Mouse (Mus musculus) hindbrain, embryonic 13.5 days (tissue): Measurements from ENCODE around the gene Knop1. TPM values are rescaled to one million over a fixed set of nuclear protein-coding genes. Genes with fewer than 3 reads are reported as not detected.

ENCODE experiments used
- ATAC-seq: fragments of 200-750 bp; cut with Nextera tagmentation; 2 replicates; pipeline ENCODE4 v1.8.0; 2017; ENCODE audit warnings: moderate TSS enrichment; ENCODE audit not compliant: low FRiP score
- H3K27ac ChIP-seq: fragments of 300-500 bp; sonication (generic); 2 replicates; pipeline ENCODE4 v1.5.1; 2015; ENCODE audit warnings: inconsistent platforms, mild to moderate bottlenecking, moderate library complexity
- H3K27me3 ChIP-seq: fragments of 300-500 bp; sonication (generic); 2 replicates; pipeline ENCODE4 v1.6.1; 2015; ENCODE audit warnings: mild to moderate bottlenecking, inconsistent platforms
- H3K36me3 ChIP-seq: fragments of 300-500 bp; sonication (generic); 2 replicates; pipeline ENCODE4 v1.6.1; 2015; ENCODE audit warnings: mild to moderate bottlenecking, inconsistent platforms
- H3K4me1 ChIP-seq: fragments of 300-500 bp; sonication (generic); replicated peaks from 2 replicates; pipeline ENCODE4 v1.6.1; 2015; ENCODE audit warnings: inconsistent platforms
- H3K4me2 ChIP-seq: fragments of 300-500 bp; sonication (generic); 2 replicates; pipeline ENCODE4 v1.6.1; 2015; ENCODE audit warnings: inconsistent platforms, mild to moderate bottlenecking, moderate library complexity
- H3K4me3 ChIP-seq: fragments of 300-500 bp; sonication (generic); 2 replicates; pipeline ENCODE4 v1.5.1; 2015; ENCODE audit warnings: mild to moderate bottlenecking, inconsistent platforms
- H3K9ac ChIP-seq: fragments of 300-500 bp; sonication (generic); 2 replicates; pipeline ENCODE4 v1.6.1; 2015; ENCODE audit warnings: mild to moderate bottlenecking, inconsistent platforms
- H3K9me3 ChIP-seq: fragments of 300-500 bp; sonication (generic); 2 replicates; pipeline ENCODE4 v1.6.1; 2016; ENCODE audit warnings: inconsistent platforms
- WGBS: fragments of 180-500 bp; shearing (Covaris S2); methylation state at CpG from one replicate; pipeline ENCODE4 v1.1.7; 2015; 5-methylcytosine and 5-hydroxymethylcytosine counted together
- polyA plus RNA-seq: library from polyadenylated mRNA; unstranded; fragments of >200 nt; fragmentation: Nextera tagmentation; extraction: Ambion mirVana; gene quantifications from 2 replicates; pipeline ENCODE4 v1.2.1, GENCODE M21; 2015

Gene Knop1
- polyA plus RNA-seq, 1 experiment from 2014 or later = 102 TPM

- no peak overlapping the region for H3K27ac ChIP-seq
- ATAC-seq = no peak
- no peak overlapping the region for H3K4me3 ChIP-seq
- peaks cover 12% of the 10 kb centered on the region for H3K4me1 ChIP-seq
- no peak overlapping the region for H3K4me2 ChIP-seq
- no peaks in the 10 kb centered on the region for H3K27me3 ChIP-seq
- H3K9me3 ChIP-seq = no peaks in the 10 kb centered on the region
- no peak overlapping the region for H3K9ac ChIP-seq
- WGBS = 83% methylated on average over 12 of the region's 12 CpGs
- H3K36me3 ChIP-seq = peaks cover 74% of the 10 kb centered on the region
Measured at GRCm38 (mm10) chr7:118811407-118812106, 44.5 kb downstream of the Knop1 start.

- peaks cover 69% of the 10 kb centered on the region for H3K36me3 ChIP-seq
- H3K4me1 ChIP-seq = peaks cover 14% of the 10 kb centered on the region
- H3K4me2 ChIP-seq = no peak overlapping the region
- no peak overlapping the region for H3K9ac ChIP-seq
- no peaks in the 10 kb centered on the region for H3K27me3 ChIP-seq
- no peaks in the 10 kb centered on the region for H3K9me3 ChIP-seq
- no peak for ATAC-seq
- 78% methylated on average over 8 of the region's 8 CpGs for WGBS
- H3K27ac ChIP-seq = no peak overlapping the region
- H3K4me3 ChIP-seq = no peak overlapping the region
Measured at GRCm38 (mm10) chr7:118807899-118808298, 48.2 kb downstream of the Knop1 start.

GRCm38 (mm10) chr7:118806631-118807411, 49.2 kb downstream of the Knop1 start:
- H3K27ac ChIP-seq = 0 out of 2 replicates have a peak overlapping the region, but pooled peaks have one; percentile 12
- no peak overlapping the region for H3K9ac ChIP-seq
- H3K4me2 ChIP-seq = no peak overlapping the region
- peaks cover 14% of the 10 kb centered on the region for H3K4me1 ChIP-seq
- no peak for ATAC-seq
- H3K4me3 ChIP-seq = no peak overlapping the region
- peaks cover 76% of the 10 kb centered on the region for H3K36me3 ChIP-seq
- no peaks in the 10 kb centered on the region for H3K27me3 ChIP-seq
- H3K9me3 ChIP-seq = no peaks in the 10 kb centered on the region
- WGBS = 59% methylated on average over 16 of the region's 16 CpGs

- Histone ChIP-seq H3K4me2 (no peak overlapping the region), H3K27me3 (no peaks in the 10 kb centered on the region), H3K4me3 (no peak overlapping the region), H3K4me1 (peaks cover 14% of the 10 kb centered on the region), H3K9ac (no peak overlapping the region), H3K9me3 (no peaks in the 10 kb centered on the region), H3K27ac (no peak overlapping the region), H3K36me3 (peaks cover 74% of the 10 kb centered on the region)
- ATAC-seq = no peak
- 94% methylated on average over 8 of the region's 8 CpGs for WGBS
Measured at GRCm38 (mm10) chr7:118803425-118803824, 52.6 kb downstream of the Knop1 start.

- Histone ChIP-seq H3K9ac (no peak overlapping the region), H3K4me2 (no peak overlapping the region), H3K36me3 (peaks cover 80% of the 10 kb centered on the region), H3K9me3 (no peaks in the 10 kb centered on the region), H3K4me3 (no peak overlapping the region), H3K27ac (no peak overlapping the region), H3K27me3 (no peaks in the 10 kb centered on the region), H3K4me1 (peaks cover 4% of the 10 kb centered on the region)
- WGBS = 98% methylated on average over 3 of the region's 3 CpGs
- no peak for ATAC-seq
Measured at GRCm38 (mm10) chr7:118801791-118802190, 54.3 kb downstream of the Knop1 start.

GRCm38 (mm10) chr7:118800112-118800734, 55.8 kb downstream of the Knop1 start:
- no peak overlapping the region for H3K27ac ChIP-seq
- H3K36me3 ChIP-seq = peaks cover 87% of the 10 kb centered on the region
- no peak for ATAC-seq
- H3K27me3 ChIP-seq = no peaks in the 10 kb centered on the region
- H3K4me3 ChIP-seq = no peak overlapping the region
- no peaks in the 10 kb centered on the region for H3K9me3 ChIP-seq
- no peak overlapping the region for H3K4me2 ChIP-seq
- WGBS = 91% methylated on average over 15 of the region's 15 CpGs
- H3K9ac ChIP-seq = no peak overlapping the region
- no peaks in the 10 kb centered on the region for H3K4me1 ChIP-seq

GRCm38 (mm10) chr7:118798105-118798570, 57.9 kb downstream of the Knop1 start:
- no peak for ATAC-seq
- no peaks in the 10 kb centered on the region for H3K4me1 ChIP-seq
- no peaks in the 10 kb centered on the region for H3K9me3 ChIP-seq
- H3K27me3 ChIP-seq = no peaks in the 10 kb centered on the region
- no peak overlapping the region for H3K9ac ChIP-seq
- H3K4me3 ChIP-seq = no peak overlapping the region
- no peak overlapping the region for H3K27ac ChIP-seq
- H3K4me2 ChIP-seq = no peak overlapping the region
- peaks cover 90% of the 10 kb centered on the region for H3K36me3 ChIP-seq
- WGBS = 95% methylated on average over 6 of the region's 6 CpGs

- no peaks in the 10 kb centered on the region for H3K9me3 ChIP-seq
- no peak overlapping the region for H3K27ac ChIP-seq
- H3K9ac ChIP-seq = no peak overlapping the region
- ATAC-seq = no peak
- no peak overlapping the region for H3K4me2 ChIP-seq
- no peak overlapping the region for H3K4me3 ChIP-seq
- peaks cover 90% of the 10 kb centered on the region for H3K36me3 ChIP-seq
- H3K27me3 ChIP-seq = no peaks in the 10 kb centered on the region
- WGBS = 85% methylated on average over 7 of the region's 7 CpGs
- no peaks in the 10 kb centered on the region for H3K4me1 ChIP-seq
Measured at GRCm38 (mm10) chr7:118797600-118797999, 58.5 kb downstream of the Knop1 start.

- no peaks in the 10 kb centered on the region for H3K27me3 ChIP-seq
- no peak overlapping the region for H3K9ac ChIP-seq
- 94% methylated on average over 9 of the region's 9 CpGs for WGBS
- no peak for ATAC-seq
- H3K4me3 ChIP-seq = no peak overlapping the region
- H3K4me2 ChIP-seq = no peak overlapping the region
- no peak overlapping the region for H3K27ac ChIP-seq
- no peaks in the 10 kb centered on the region for H3K4me1 ChIP-seq
- no peaks in the 10 kb centered on the region for H3K9me3 ChIP-seq
- peaks cover 90% of the 10 kb centered on the region for H3K36me3 ChIP-seq
Measured at GRCm38 (mm10) chr7:118796838-118797237, 59.2 kb downstream of the Knop1 start.

GRCm38 (mm10) chr7:118795779-118796178, 60.3 kb downstream of the Knop1 start:
- H3K36me3 ChIP-seq = peaks cover 94% of the 10 kb centered on the region
- H3K4me2 ChIP-seq = no peak overlapping the region
- no peak overlapping the region for H3K9ac ChIP-seq
- 94% methylated on average over 8 of the region's 8 CpGs for WGBS
- no peak for ATAC-seq
- no peaks in the 10 kb centered on the region for H3K4me1 ChIP-seq
- H3K27ac ChIP-seq = no peak overlapping the region
- H3K9me3 ChIP-seq = no peaks in the 10 kb centered on the region
- H3K4me3 ChIP-seq = no peak overlapping the region
- H3K27me3 ChIP-seq = no peaks in the 10 kb centered on the region

GRCm38 (mm10) chr7:118793899-118794298, 62.2 kb downstream of the Knop1 start:
- no peak overlapping the region for H3K27ac ChIP-seq
- H3K9me3 ChIP-seq = no peaks in the 10 kb centered on the region
- H3K4me1 ChIP-seq = no peaks in the 10 kb centered on the region
- H3K36me3 ChIP-seq = peaks cover 91% of the 10 kb centered on the region
- H3K27me3 ChIP-seq = no peaks in the 10 kb centered on the region
- no peak overlapping the region for H3K9ac ChIP-seq
- WGBS = 76% methylated on average over 8 of the region's 8 CpGs
- H3K4me3 ChIP-seq = no peak overlapping the region
- H3K4me2 ChIP-seq = no peak overlapping the region
- ATAC-seq = no peak
